Mouse (Mus musculus): ENCODE measurements around the gene Prkag1. TPM values are rescaled to one million over a fixed set of nuclear protein-coding genes. Genes with fewer than 3 reads are reported as not detected.
A peak's percentile ranks its signal among the peaks of the same experiment; 100 is the strongest.

The Prkag1 gene
- total RNA-seq, 2 experiments from 2014 or later = 46.1 to 52.3 TPM

DNA sequence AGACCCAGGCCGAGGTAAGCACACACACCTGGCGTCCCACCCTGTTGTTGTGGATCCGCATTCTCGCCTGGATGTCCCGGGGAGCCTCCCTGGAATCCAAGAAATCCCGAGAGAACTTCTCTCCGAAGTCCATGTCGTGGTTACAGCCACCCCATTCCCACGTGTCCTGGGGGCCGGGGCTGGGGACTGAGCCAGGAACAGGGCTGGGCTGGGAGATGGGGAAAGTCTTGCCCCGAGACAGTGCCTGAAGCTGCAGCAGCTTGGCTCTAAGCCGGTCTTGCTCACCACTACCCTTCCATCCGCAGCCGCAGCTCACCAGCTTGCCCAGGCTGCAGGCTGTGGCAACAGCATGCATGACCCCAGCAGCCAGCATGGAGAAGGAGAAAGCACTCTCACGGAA is 57.2 kb downstream of the Prkag1 start:
- intact Hi-C loops (cut with DNase I) = no loop called here
- H3K27ac ChIP-seq = no peak overlapping the region
- TF ChIP-seq CTCF (IDR thresholded peaks at IDR 0.05) = no peak
- DNase-seq (ENCODE audit: extremely low spot score in 1 of 2, low spot score in 2 of 2) = no peak
- no peak overlapping the region for H3K4me3 ChIP-seq

DNA sequence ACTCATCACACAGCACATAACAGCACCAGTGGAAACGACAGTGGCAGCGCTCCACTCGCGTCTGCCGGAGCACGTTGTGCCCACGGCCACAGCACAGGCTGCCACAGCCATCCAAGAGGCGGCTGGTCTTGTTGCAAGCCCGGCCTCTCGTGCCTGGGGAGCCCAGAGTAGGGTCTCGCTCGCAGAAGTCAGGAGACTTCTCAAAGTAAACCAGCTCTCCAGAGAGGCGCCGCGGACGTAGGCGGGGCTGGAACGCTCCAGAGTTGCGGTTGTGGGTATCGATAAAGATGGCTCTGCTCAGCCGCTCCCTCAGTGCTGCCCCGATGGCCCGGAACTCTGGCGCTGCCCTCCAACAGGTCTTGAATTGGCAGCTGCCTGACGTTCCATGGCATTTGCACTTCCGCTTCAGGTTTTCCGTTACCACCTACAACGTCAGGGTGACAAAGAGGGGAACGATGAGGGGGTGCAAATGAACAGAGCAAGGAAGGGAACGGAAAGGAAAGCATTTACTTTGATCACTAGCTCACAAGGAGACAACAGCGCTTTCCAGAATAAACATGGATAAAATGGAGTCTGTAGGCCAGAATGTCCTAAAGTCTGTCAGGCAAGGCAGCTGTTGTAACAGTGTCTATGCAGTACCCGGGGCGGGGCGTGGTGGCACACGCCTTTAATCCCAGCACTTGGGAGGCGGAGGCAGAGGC is 58.7 kb downstream of the Prkag1 start:
- no peak for DNase-seq (ENCODE audit: extremely low spot score in 1 of 2, low spot score in 2 of 2)
- intact Hi-C loops (cut with DNase I) = no loop called here
- no peak for TF ChIP-seq CTCF (IDR thresholded peaks at IDR 0.05)
- Histone ChIP-seq H3K27ac (no peak overlapping the region), H3K4me3 (peak overlapping the region; percentile 42)

DNA sequence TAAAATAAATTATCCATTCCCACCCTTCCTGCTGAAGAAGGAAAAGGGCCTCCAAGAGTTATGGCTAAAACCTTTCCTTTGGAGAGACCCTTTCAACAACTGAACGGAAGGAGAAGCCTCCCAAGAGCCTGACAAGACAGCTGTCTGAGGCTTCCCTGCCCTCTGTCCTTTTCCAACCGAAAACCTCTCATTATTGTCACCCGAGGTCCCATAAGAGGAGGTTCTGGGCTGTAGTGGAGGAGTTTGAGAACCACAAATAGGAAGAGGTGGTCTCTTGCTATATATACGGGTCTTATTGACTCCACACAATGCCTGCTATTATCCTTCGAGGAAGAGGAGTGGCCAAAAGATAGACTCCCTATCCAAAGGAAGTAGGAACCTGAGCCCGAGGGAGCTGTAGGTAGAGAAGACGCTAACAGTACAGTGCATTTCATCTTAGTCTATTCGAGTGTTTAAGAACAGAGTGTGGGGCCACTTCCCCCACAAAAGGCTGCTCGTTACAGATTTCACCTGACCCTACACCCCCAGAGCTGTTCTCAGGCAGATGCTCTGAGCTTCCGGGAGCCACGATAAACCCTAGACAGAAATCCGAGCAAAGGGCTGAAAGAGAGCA is 59.4 kb downstream of the Prkag1 start:
- no peak for TF ChIP-seq CTCF (IDR thresholded peaks at IDR 0.05)
- Histone ChIP-seq H3K4me3 (peak overlapping the region; percentile 42), H3K27ac (no peak overlapping the region)
- DNase-seq (ENCODE audit: extremely low spot score in 1 of 2, low spot score in 2 of 2) = no peak
- intact Hi-C loops (cut with DNase I) = no loop called here

DNA sequence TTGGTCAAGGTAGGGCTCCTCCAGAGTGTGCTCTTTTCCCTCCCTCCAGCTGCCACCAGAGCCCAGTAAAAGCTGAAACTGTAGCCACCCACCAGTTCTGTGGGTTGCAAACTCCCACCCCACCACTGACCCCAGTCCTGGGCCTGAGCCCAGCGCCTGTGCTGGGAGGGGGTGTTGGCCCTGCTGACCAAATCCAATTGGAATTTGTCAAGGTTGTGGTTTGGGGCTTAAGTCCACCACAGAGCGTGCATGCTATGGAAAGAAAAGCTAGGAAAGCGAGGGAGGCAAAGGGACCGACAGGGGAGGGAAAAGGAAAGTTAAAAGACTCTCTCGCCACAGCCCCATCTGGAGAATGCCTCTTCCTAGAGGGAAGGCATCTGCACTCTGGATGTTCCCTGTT is 63.1 kb downstream of the Prkag1 start:
- no peak for TF ChIP-seq CTCF (IDR thresholded peaks at IDR 0.05)
- no peak overlapping the region for H3K4me3 ChIP-seq
- intact Hi-C loops (cut with DNase I) = no loop called here
- no peak overlapping the region for H3K27ac ChIP-seq
- DNase-seq (ENCODE audit: extremely low spot score in 1 of 2, low spot score in 2 of 2) = no peak

DNA sequence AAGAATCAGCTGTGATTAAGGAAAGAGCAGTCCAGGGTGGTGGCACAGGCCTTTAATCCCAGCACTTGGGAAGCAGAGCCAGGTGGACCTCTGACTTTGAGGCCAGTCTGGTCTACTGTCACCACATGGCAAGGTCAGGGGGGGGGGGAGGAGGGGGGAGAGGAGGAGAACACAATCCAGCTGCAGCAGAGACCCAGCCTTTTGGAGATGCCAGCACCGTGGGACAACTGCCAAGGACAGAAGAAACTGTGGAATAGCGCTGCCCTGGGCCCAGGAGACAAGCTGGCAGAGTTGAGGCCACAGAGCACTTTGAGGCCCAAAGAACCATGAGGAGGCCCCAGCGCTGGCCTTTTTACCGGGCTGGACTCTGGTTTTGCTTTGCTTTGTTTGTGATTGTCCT is 65.4 kb downstream of the Prkag1 start:
- intact Hi-C loops (cut with DNase I) = no loop called here
- no peak for DNase-seq (ENCODE audit: extremely low spot score in 1 of 2, low spot score in 2 of 2)
- Histone ChIP-seq H3K27ac (no peak overlapping the region), H3K4me3 (no peak overlapping the region)
- TF ChIP-seq CTCF (IDR thresholded peaks at IDR 0.05) = no peak

Other genes with a start within 250 kb of the Prkag1 start
- gene Adcy6, start 221.4 kb downstream of the Prkag1 start, total RNA-seq (2021) = 10 to 100 TPM; 52.7 to 57.4 TPM
- gene Cacnb3, start 200.7 kb downstream of the Prkag1 start, total RNA-seq (2021) = 100 to 1,000 TPM; 271 to 291 TPM
- gene Ddx23, start 168.6 kb downstream of the Prkag1 start, total RNA-seq (2021) = 10 to 100 TPM; 84.4 to 90.2 TPM
- gene Rnd1, start 154.1 kb downstream of the Prkag1 start, total RNA-seq (2021) = 10 to 100 TPM; 27.4 to 27.7 TPM
- 10 to 100 TPM; 11.2 TPM for gene Ccdc65, start 123.3 kb downstream of the Prkag1 start, total RNA-seq (2021)
- 1 to 10 TPM; 1.9 TPM for gene Fkbp11, start 103.3 kb downstream of the Prkag1 start, total RNA-seq (2021)
- 100 to 1,000 TPM; 749 to 756 TPM for gene Arf3, start 68.3 kb downstream of the Prkag1 start, total RNA-seq (2021)
- gene Wnt10b, start 53.4 kb downstream of the Prkag1 start, total RNA-seq (2021) = under 1 TPM; 0.51 to 0.66 TPM
- under 1 TPM in 1 of 2 experiments, not detected in 1; 0.14 TPM for gene Wnt1, start 41.7 kb downstream of the Prkag1 start, total RNA-seq (2021)
- 100 to 1,000 TPM; 739 to 834 TPM for gene Ddn, start 22.0 kb downstream of the Prkag1 start, total RNA-seq (2021)
- 100 to 1,000 TPM; 100 to 101 TPM for gene Kmt2d, start 39.7 kb upstream of the Prkag1 start, total RNA-seq (2021)
- gene Rhebl1, start 63.0 kb upstream of the Prkag1 start, total RNA-seq (2021) = 10 to 100 TPM; 11.8 to 12.1 TPM
- under 1 TPM in 1 of 2 experiments, not detected in 1; 0.28 TPM for gene Dhh, start 67.0 kb upstream of the Prkag1 start, total RNA-seq (2021)
- gene Lmbr1l, start 86.7 kb upstream of the Prkag1 start, total RNA-seq (2021) = 10 to 100 TPM; 17.8 to 19.1 TPM
- 100 to 1,000 TPM; 509 to 550 TPM for gene Tuba1b, start 103.0 kb upstream of the Prkag1 start, total RNA-seq (2021)
- gene Gm49450, start 122.0 kb upstream of the Prkag1 start, total RNA-seq (2021) = not detected
- 100 to 1,000 TPM; 817 to 827 TPM for gene Tuba1a, start 122.2 kb upstream of the Prkag1 start, total RNA-seq (2021)
- gene Tuba1c, start 198.4 kb upstream of the Prkag1 start, total RNA-seq (2021) = 10 to 100 TPM; 56.1 to 61.4 TPM
- under 1 TPM; 0.91 to 0.97 TPM for gene Prph, start 223.7 kb upstream of the Prkag1 start, total RNA-seq (2021)
- gene Troap, start 243.1 kb upstream of the Prkag1 start, total RNA-seq (2021) = under 1 TPM in 1 of 2 experiments, not detected in 1; 0.72 TPM